Mouse (Mus musculus): Measurements from ENCODE around the gene Nsmf.

DNA sequence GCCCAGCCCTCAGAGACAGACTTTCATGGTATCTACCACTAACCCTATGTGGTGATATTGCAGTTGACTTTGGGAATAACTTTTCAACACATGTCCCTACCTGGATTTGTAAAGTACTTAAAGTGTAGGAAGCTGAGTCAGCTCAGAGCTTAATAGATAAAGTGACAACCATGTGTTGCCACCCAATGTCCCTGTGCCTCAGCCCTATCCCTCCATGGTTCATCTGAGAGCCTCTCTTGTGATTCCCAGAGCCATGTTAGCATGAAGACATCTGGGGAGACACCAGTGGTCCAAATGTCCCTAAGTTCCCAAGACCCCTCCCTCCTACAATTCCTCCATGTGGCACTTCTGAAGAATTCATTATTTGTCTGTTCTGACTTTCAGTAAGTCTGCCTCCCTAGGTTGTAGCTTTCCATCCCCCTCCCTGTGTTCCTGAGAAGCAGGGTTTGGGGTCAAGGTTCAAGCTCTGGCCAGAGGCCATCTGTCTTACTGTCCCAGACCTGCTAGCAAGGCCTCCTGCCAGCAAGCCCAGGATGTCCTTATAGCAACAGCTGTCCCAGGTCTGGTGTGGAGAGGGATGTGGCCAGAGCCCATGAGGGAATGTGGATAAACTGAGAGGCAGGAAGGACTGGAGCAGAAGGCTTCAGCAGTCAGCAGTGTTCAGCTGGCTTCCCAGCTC is 56.5 kb downstream of the Nsmf start:
- TF ChIP-seq CTCF (conservative IDR thresholded peaks at IDR 0.05; ENCODE audit: low read length) (no peak), NANOG (IDR thresholded peaks at IDR 0.05; ENCODE audit: borderline replicate concordance, low read length) (no peak), POU5F1 (IDR thresholded peaks at IDR 0.05; ENCODE audit: borderline replicate concordance, low read length) (no peak)

Measured in E14TG2a.4 (cell line).